Mouse (Mus musculus) megakaryocyte-erythroid progenitor cell, adult 5 weeks (primary cell): ENCODE results near the gene Tmtc4. TPM values are rescaled to one million over a fixed set of nuclear protein-coding genes. Genes with fewer than 3 reads are reported as not detected.

Experiments used
- polyA plus RNA-seq: library from polyadenylated mRNA; stranded (reverse); fragments of >175 nt; gene quantifications from 2 replicates; pipeline ENCODE4 v1.2.3, GENCODE M21; 2012

The Tmtc4 gene
- polyA plus RNA-seq, result 0.71 and 1.3 TPM in 2 replicates

GRCm38 (mm10) chr14:122983226-122984215 lies at the start of gene Tmtc4:
Gene Tmtc4 (minus strand): TSS chr14:122984035.

GRCm38 (mm10) chr14:122913657-122914056 lies 70.2 kb downstream of the Tmtc4 start, which contains the start of gene Ggact:
Gene Ggact (minus strand): TSS chr14:122913757.

Other genes starting within 250 kb of the Tmtc4 start
- gene Ggact, start 70.3 kb downstream of the Tmtc4 start, polyA plus RNA-seq, result 3.9 and 6.2 TPM in 2 replicates